In genomic region chr14:110724026-110724576, GRCm38 (mm10) we compare ENCODE assay signal across 25 mouse cellular contexts. TPM values are rescaled to one million over a fixed set of nuclear protein-coding genes. Genes with fewer than 3 reads are reported as not detected.
DNase-seq lines count a peak whose midpoint lies in the region; ATAC-seq and TF ChIP-seq lines count a peak whose summit lies in the region.
"Had no signal": no experiment of that assay in that cellular context is flagged by ENCODE, and none has a peak within 500 bp of the region (broad histone marks: within the 10 kb centered on the region; RNA-seq: fewer than 3 reads in every experiment).

No protein-coding gene starts in this region.

- ATAC-seq in hindbrain, embryonic 11.5 days (ENCODE audit: low FRiP score): peak; percentile 59; the same call in 1 of the 2 replicates
- ATAC-seq in hindbrain, embryonic 14.5 days (ENCODE audit: low FRiP score): no peak
- 0 out of 2 replicates have a peak, but pooled peaks have one; percentile 15 for ATAC-seq in neural tube, embryonic 13.5 days (ENCODE audit: low read depth)
- ATAC-seq: forebrain, embryonic 13.5 days; Patski had no signal

- H3K27me3 ChIP-seq in hindbrain, embryonic 11.5 days (ENCODE audit: control insufficient read depth, insufficient read depth, low read length): no peaks in the 10 kb centered on the region
- H3K27me3 ChIP-seq in hindbrain, embryonic 14.5 days (ENCODE audit: control insufficient read depth, insufficient read depth, low read length): no peaks in the 10 kb centered on the region
- peaks cover 6% of the 10 kb centered on the region; the same call in 1 of the 2 replicates for H3K27me3 ChIP-seq in neural tube, embryonic 13.5 days
- H3K27me3 ChIP-seq: CH12.LX; forebrain, embryonic 13.5 days; megakaryocyte, embryonic 14.5 days; Patski had no signal

- no peak for TF ChIP-seq POLR2A in brain, embryonic 14.5 days (IDR thresholded peaks at IDR 0.05; ENCODE audit: borderline replicate concordance, extremely low read depth, insufficient read depth, insufficient read length, poor library complexity, severe bottlenecking)

- no peak overlapping the region for H3K27ac ChIP-seq in hindbrain, embryonic 11.5 days (ENCODE audit: low read depth, low read length)
- H3K27ac ChIP-seq in hindbrain, embryonic 14.5 days: no peak overlapping the region
- H3K27ac ChIP-seq in neural tube, embryonic 13.5 days (replicated peaks): no peak overlapping the region
- H3K27ac ChIP-seq: forebrain, embryonic 13.5 days; heart, embryonic 10.5 days; hindbrain, embryonic 10.5 days had no signal

- no peak overlapping the region for H3K9ac ChIP-seq in hindbrain, embryonic 11.5 days (ENCODE audit: low read depth, low read length)
- H3K9ac ChIP-seq in hindbrain, embryonic 14.5 days: no peak overlapping the region
- H3K9ac ChIP-seq in neural tube, embryonic 13.5 days: no peak overlapping the region
- H3K9ac ChIP-seq: forebrain, embryonic 13.5 days had no signal

- 7% methylated on average over 2 of the region's 2 CpGs for whole genome bisulfite sequencing in hindbrain, embryonic 11.5 days
- WGBS in hindbrain, embryonic 14.5 days: 12% methylated on average over 2 of the region's 2 CpGs
- WGBS in neural tube, embryonic 13.5 days: 0% methylated on average over 2 of the region's 2 CpGs

- no peak for TF ChIP-seq CTCF in brain, embryonic 14.5 days (IDR thresholded peaks at IDR 0.05; ENCODE audit: borderline replicate concordance, extremely low read depth, insufficient read depth, insufficient read length)

- no peaks in the 10 kb centered on the region for H3K36me3 ChIP-seq in hindbrain, embryonic 11.5 days (ENCODE audit: control insufficient read depth, insufficient read depth, low read length)
- no peaks in the 10 kb centered on the region for H3K36me3 ChIP-seq in hindbrain, embryonic 14.5 days (replicated peaks; ENCODE audit: control insufficient read depth, insufficient read depth)
- H3K36me3 ChIP-seq in neural tube, embryonic 13.5 days: no peaks in the 10 kb centered on the region
- H3K36me3 ChIP-seq: G1E; heart, embryonic 10.5 days; hindbrain, embryonic 10.5 days had no signal

- H3K9me3 ChIP-seq in hindbrain, embryonic 11.5 days (ENCODE audit: control insufficient read depth, low read length): no peaks in the 10 kb centered on the region
- no peaks in the 10 kb centered on the region for H3K9me3 ChIP-seq in hindbrain, embryonic 14.5 days (ENCODE audit: control insufficient read depth, low read length)
- no peaks in the 10 kb centered on the region for H3K9me3 ChIP-seq in neural tube, embryonic 13.5 days
- H3K9me3 ChIP-seq: forebrain, embryonic 13.5 days; heart, embryonic 10.5 days; hindbrain, embryonic 10.5 days; megakaryocyte, embryonic 14.5 days had no signal

- no peak overlapping the region for H3K4me2 ChIP-seq in hindbrain, embryonic 11.5 days (replicated peaks; ENCODE audit: low read depth, low read length)
- no peak overlapping the region for H3K4me2 ChIP-seq in hindbrain, embryonic 14.5 days (replicated peaks)
- H3K4me2 ChIP-seq in neural tube, embryonic 13.5 days: no peak overlapping the region
- H3K4me2 ChIP-seq: forebrain, embryonic 13.5 days had no signal

- DNase-seq in hindbrain, embryonic 11.5 days (ENCODE audit: low spot score): peak; percentile 11
- DNase-seq in hindbrain, embryonic 14.5 days (ENCODE audit: low spot score): no peak
- DNase-seq in brain, embryonic 14.5 days (ENCODE audit: low read depth): peak; percentile 26
- peak; percentile 42 for DNase-seq in embryo, embryonic 11 days
- DNase-seq in kidney, adult 18-20 months: no peak
- no peak for DNase-seq in kidney, adult 8-10 months
- DNase-seq: adrenal gland, postnatal 36 days; B cell, adult 2 months; cerebellum, adult 11 months; cerebellum, postnatal 10 days; gastrocnemius, postnatal 10 days; kidney, adult 11 months; kidney, postnatal 10 days; left cerebral cortex, postnatal 4 days; lung, postnatal 14 days; right cerebral cortex, postnatal 14 days had no signal

- H3K4me3 ChIP-seq in hindbrain, embryonic 11.5 days (ENCODE audit: low read depth, low read length): no peak overlapping the region
- H3K4me3 ChIP-seq in hindbrain, embryonic 14.5 days (replicated peaks; ENCODE audit: low read length): no peak overlapping the region
- no peak overlapping the region for H3K4me3 ChIP-seq in neural tube, embryonic 13.5 days
- H3K4me3 ChIP-seq: forebrain, embryonic 13.5 days; heart, embryonic 10.5 days; hindbrain, embryonic 10.5 days; megakaryocyte, embryonic 14.5 days had no signal

- no peaks in the 10 kb centered on the region for H3K4me1 ChIP-seq in hindbrain, embryonic 11.5 days (replicated peaks; ENCODE audit: control insufficient read depth, insufficient read depth, low read length)
- 0 out of 2 replicates have a peak, but pooled peaks cover 4% of the 10 kb centered on the region for H3K4me1 ChIP-seq in hindbrain, embryonic 14.5 days (replicated peaks; ENCODE audit: control insufficient read depth, insufficient read depth, low read length)
- H3K4me1 ChIP-seq in neural tube, embryonic 13.5 days (replicated peaks): 0 out of 2 replicates have a peak, but pooled peaks cover 7% of the 10 kb centered on the region
- H3K4me1 ChIP-seq: heart, embryonic 10.5 days; megakaryocyte, embryonic 14.5 days had no signal

RNA-seq across cellular contexts. Expression of gene Slitrk6, which starts 30.8 kb away (rescaled TPM):
- 7.6 and 8.2 TPM in 2 replicates for polyA plus RNA-seq in hindbrain, embryonic 11.5 days (2014; fragmentation: Nextera tagmentation; extraction: Ambion mirVana)
- 3.5 and 4.5 TPM in 2 replicates for polyA plus RNA-seq in hindbrain, embryonic 14.5 days (2014; fragmentation: Nextera tagmentation; extraction: Ambion mirVana)
- polyA plus RNA-seq in brain, embryonic 14.5 days (2012; rRNA removed): 3.2 and 4.1 TPM in 2 replicates
- polyA plus RNA-seq in neural tube, embryonic 13.5 days (2015; fragmentation: Nextera tagmentation; extraction: Ambion mirVana): 2.1 and 2.9 TPM in 2 replicates
- polyA plus RNA-seq: G1E; liver, adult 2 months; Patski had no signal

Comparison
In these comparisons a context has a peak if more than half of its experiments do, and no peak if none do; other contexts are left out.
1. DNase-seq: peak in hindbrain, embryonic 11.5 days (single experiment), brain, embryonic 14.5 days (single experiment) and embryo, embryonic 11 days (single experiment); none in hindbrain, embryonic 14.5 days (single experiment), kidney, adult 18-20 months (single experiment) and kidney, adult 8-10 months (0 of 2).